Mouse (Mus musculus) embryo, embryonic 11.5 days (tissue): ENCODE results near the gene Mptx2.
"Not testable (repeated sequence)": the region's sequence is repeated elsewhere in the genome, so short reads cannot be mapped to it uniquely, and the experiment has no call there.

Experiments
- DNase-seq: peaks from one replicate; pipeline ENCODE4 v3.0.0-alpha.2; 2012; ENCODE audit warnings: low read depth, low spot score

The Mptx2 gene

GRCm38 (mm10) chr1:173277677-173278076 lies at the start of gene Mptx2:
TSS of gene Mptx2 (minus strand) at chr1:173277777.
- DNase-seq: no peak

- DNase-seq: no peak
Observed at GRCm38 (mm10) chr1:173326552-173326951, 49.0 kb upstream of the Mptx2 start.

- no peak for DNase-seq
Observed at GRCm38 (mm10) chr1:173325395-173325794, 47.8 kb upstream of the Mptx2 start.

GRCm38 (mm10) chr1:173324961-173325360 lies 47.4 kb upstream of the Mptx2 start:
- DNase-seq: no peak

- peak; percentile 26 for DNase-seq
Observed at GRCm38 (mm10) chr1:173323839-173324585, 46.4 kb upstream of the Mptx2 start.

- no peak for DNase-seq
Observed at GRCm38 (mm10) chr1:173322249-173322627, 44.7 kb upstream of the Mptx2 start.

- no peak for DNase-seq
Observed at GRCm38 (mm10) chr1:173321593-173322248, 44.1 kb upstream of the Mptx2 start.

GRCm38 (mm10) chr1:173317925-173318477 lies 40.4 kb upstream of the Mptx2 start:
- no peak for DNase-seq

GRCm38 (mm10) chr1:173315725-173316124 lies 38.1 kb upstream of the Mptx2 start:
- DNase-seq: no peak

GRCm38 (mm10) chr1:173313535-173314050 lies 36.0 kb upstream of the Mptx2 start:
- DNase-seq: not testable (repeated sequence)

- DNase-seq: not testable (repeated sequence)
Observed at GRCm38 (mm10) chr1:173302795-173303194, 25.2 kb upstream of the Mptx2 start.

- no peak for DNase-seq
Observed at GRCm38 (mm10) chr1:173265701-173266100, 11.9 kb downstream of the Mptx2 start, which contains the start of gene Olfr418. TSS of gene Olfr418 (plus strand) at chr1:173266001.

GRCm38 (mm10) chr1:173249888-173250287 lies 27.7 kb downstream of the Mptx2 start:
- no peak for DNase-seq

GRCm38 (mm10) chr1:173237004-173237403 lies 40.6 kb downstream of the Mptx2 start:
- not testable (repeated sequence) for DNase-seq

- DNase-seq: no peak
Observed at GRCm38 (mm10) chr1:173227081-173227480, 50.5 kb downstream of the Mptx2 start, which contains the start of gene Fcer1a. TSS of gene Fcer1a (minus strand) at chr1:173227214.
